Mouse (Mus musculus): ENCODE results near the gene Tmem123.

Tmem123 gene

GRCm38 (mm10) chr9:7763614-7764300 lies at the start of gene Tmem123:
TSS of gene Tmem123 (plus strand) at chr9:7764041.
- DNase-seq (ENCODE audit: low read depth, low spot score): peak; percentile 99

GRCm38 (mm10) chr9:7714062-7714907 lies 49.6 kb upstream of the Tmem123 start:
- peak; percentile 21 for DNase-seq (ENCODE audit: low read depth, low spot score)

GRCm38 (mm10) chr9:7714908-7715175 lies 49.0 kb upstream of the Tmem123 start:
- no peak for DNase-seq (ENCODE audit: low read depth, low spot score)

- no peak for DNase-seq (ENCODE audit: low read depth, low spot score)
Measured at GRCm38 (mm10) chr9:7721543-7721942, 42.3 kb upstream of the Tmem123 start.

GRCm38 (mm10) chr9:7728997-7729396 lies 34.8 kb upstream of the Tmem123 start:
- DNase-seq (ENCODE audit: low read depth, low spot score): no peak

GRCm38 (mm10) chr9:7742696-7743095 lies 21.1 kb upstream of the Tmem123 start:
- no peak for DNase-seq (ENCODE audit: low read depth, low spot score)

GRCm38 (mm10) chr9:7744156-7744555 lies 19.7 kb upstream of the Tmem123 start:
- DNase-seq (ENCODE audit: low read depth, low spot score): no peak

- no peak for DNase-seq (ENCODE audit: low read depth, low spot score)
Measured at GRCm38 (mm10) chr9:7748881-7749280, 15.0 kb upstream of the Tmem123 start.

- no peak for DNase-seq (ENCODE audit: low read depth, low spot score)
Measured at GRCm38 (mm10) chr9:7749537-7749936, 14.3 kb upstream of the Tmem123 start.

GRCm38 (mm10) chr9:7755889-7756423 lies 7.9 kb upstream of the Tmem123 start:
- DNase-seq (ENCODE audit: low read depth, low spot score): no peak

- no peak for DNase-seq (ENCODE audit: low read depth, low spot score)
Measured at GRCm38 (mm10) chr9:7761906-7762455, 1.9 kb upstream of the Tmem123 start.

GRCm38 (mm10) chr9:7762741-7763140 lies 1.1 kb upstream of the Tmem123 start:
- no peak for DNase-seq (ENCODE audit: low read depth, low spot score)

- peak; percentile 45 for DNase-seq (ENCODE audit: low read depth, low spot score)
Measured at GRCm38 (mm10) chr9:7764463-7764871, 626 bp downstream of the Tmem123 start.

GRCm38 (mm10) chr9:7765236-7765635 lies 1.4 kb downstream of the Tmem123 start:
- DNase-seq (ENCODE audit: low read depth, low spot score): no peak

- DNase-seq (ENCODE audit: low read depth, low spot score): no peak
Measured at GRCm38 (mm10) chr9:7766582-7766981, 2.7 kb downstream of the Tmem123 start.

- DNase-seq (ENCODE audit: low read depth, low spot score): no peak
Measured at GRCm38 (mm10) chr9:7767526-7767925, 3.7 kb downstream of the Tmem123 start.

GRCm38 (mm10) chr9:7769081-7769480 lies 5.2 kb downstream of the Tmem123 start:
- DNase-seq (ENCODE audit: low read depth, low spot score): no peak

GRCm38 (mm10) chr9:7769491-7769890 lies 5.7 kb downstream of the Tmem123 start:
- no peak for DNase-seq (ENCODE audit: low read depth, low spot score)

GRCm38 (mm10) chr9:7772361-7772760 lies 8.5 kb downstream of the Tmem123 start:
- DNase-seq (ENCODE audit: low read depth, low spot score): no peak

- no peak for DNase-seq (ENCODE audit: low read depth, low spot score)
Measured at GRCm38 (mm10) chr9:7772773-7773454, 9.1 kb downstream of the Tmem123 start.

- no peak for DNase-seq (ENCODE audit: low read depth, low spot score)
Measured at GRCm38 (mm10) chr9:7773686-7774085, 9.8 kb downstream of the Tmem123 start.

GRCm38 (mm10) chr9:7774538-7774937 lies 10.7 kb downstream of the Tmem123 start:
- no peak for DNase-seq (ENCODE audit: low read depth, low spot score)
